Mouse (Mus musculus) liver, embryonic 16.5 days (tissue): ENCODE results near the gene 1700001C02Rik. TPM values are rescaled to one million over a fixed set of nuclear protein-coding genes. Genes with fewer than 3 reads are reported as not detected.

ENCODE experiments used
- ATAC-seq: fragments of 200-750 bp; cut with Nextera tagmentation; 2 replicates; pipeline ENCODE4 v1.8.0; 2017; ENCODE audit warnings: low read depth, mild to moderate bottlenecking, moderate number of reproducible peaks, moderate library complexity
- H3K27ac ChIP-seq: fragments of 300-500 bp; sonication (generic); 2 replicates; pipeline ENCODE4 v1.5.1; 2014; ENCODE audit warnings: mild to moderate bottlenecking, low read length
- H3K27me3 ChIP-seq: fragments of 300-500 bp; sonication (generic); 2 replicates; pipeline ENCODE4 v1.6.1; 2014; ENCODE audit warnings: low read depth, low read length, mixed read lengths; ENCODE audit not compliant: control insufficient read depth, insufficient read depth
- H3K36me3 ChIP-seq: fragments of 300-500 bp; sonication (generic); 2 replicates; pipeline ENCODE4 v1.6.1; 2014; ENCODE audit warnings: mild to moderate bottlenecking; ENCODE audit not compliant: control insufficient read depth, insufficient read depth
- H3K4me1 ChIP-seq: fragments of 300-500 bp; sonication (generic); 2 replicates; pipeline ENCODE4 v1.6.1; 2014; ENCODE audit warnings: low read depth, low read length, mixed read lengths; ENCODE audit not compliant: control insufficient read depth
- H3K4me2 ChIP-seq: fragments of 300-500 bp; sonication (generic); 2 replicates; pipeline ENCODE4 v1.6.1; 2014; ENCODE audit warnings: low read depth, low read length, mixed read lengths
- H3K4me3 ChIP-seq: fragments of 300-500 bp; sonication (generic); 2 replicates; pipeline ENCODE4 v1.5.1; 2014; ENCODE audit warnings: low read depth, mild to moderate bottlenecking, low read length
- H3K9ac ChIP-seq: fragments of 300-500 bp; sonication (generic); 2 replicates; pipeline ENCODE4 v1.6.1; 2014; ENCODE audit warnings: low read depth, low read length
- H3K9me3 ChIP-seq: fragments of 300-500 bp; sonication (generic); replicated peaks from 2 replicates; pipeline ENCODE4 v1.6.1; 2016; ENCODE audit warnings: low read length; ENCODE audit not compliant: control insufficient read depth
- WGBS: fragments of 180-500 bp; shearing (Covaris S2); extraction: QIAGEN DNeasy Blood & Tissue Kit; methylation state at CpG from one replicate; pipeline ENCODE4 v1.1.7; 2014; ENCODE audit not compliant: insufficient replicate concordance; 5-methylcytosine and 5-hydroxymethylcytosine counted together
- polyA plus RNA-seq: library from polyadenylated mRNA; unstranded; fragments of >200 nt; fragmentation: Nextera tagmentation; extraction: Ambion mirVana; gene quantifications from 2 replicates; pipeline ENCODE4 v1.2.1, GENCODE M21; 2015

The 1700001C02Rik gene
- polyA plus RNA-seq, result not detected in 2 replicates

GRCm38 (mm10) chr5:30465861-30466260, at the start of gene 1700001C02Rik:
TSS of gene 1700001C02Rik (plus strand) at chr5:30466047.
- no peak for ATAC-seq
- Histone ChIP-seq H3K9me3 (no peaks in the 10 kb centered on the region), H3K27ac (no peak within 1 kb of the TSS), H3K4me2 (no peak within 1 kb of the TSS), H3K27me3 (peaks cover 18% of the 10 kb centered on the region), H3K36me3 (no peaks in the 10 kb centered on the region), H3K4me3 (no peak within 1 kb of the TSS), H3K4me1 (no peaks in the 10 kb centered on the region), H3K9ac (no peak within 1 kb of the TSS)
- WGBS, result 16% methylated on average over 21 of the region's 21 CpGs

DNA sequence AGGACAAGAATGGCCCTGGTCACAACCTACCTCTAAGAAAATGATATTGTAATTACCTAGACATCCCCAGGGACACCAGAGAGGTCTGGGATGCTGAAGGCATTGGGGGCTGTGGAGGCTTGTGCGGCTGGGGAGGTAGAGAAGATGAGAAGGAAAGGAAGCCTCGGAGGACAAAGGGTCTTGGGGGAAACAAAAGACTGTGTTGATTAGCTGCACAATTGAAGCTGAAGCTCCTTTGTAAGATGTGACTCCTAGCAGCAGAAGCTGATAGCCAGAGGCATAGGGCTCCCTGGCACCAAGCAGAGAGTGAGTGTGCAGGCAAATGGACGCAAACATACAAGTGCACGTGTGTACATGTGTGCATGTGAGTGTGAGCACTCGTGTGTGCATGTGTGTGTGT, 49.2 kb upstream of the 1700001C02Rik start:
- no peak overlapping the region for H3K9ac ChIP-seq
- no peaks in the 10 kb centered on the region for H3K4me1 ChIP-seq
- H3K4me2 ChIP-seq, result no peak overlapping the region
- H3K36me3 ChIP-seq, result no peaks in the 10 kb centered on the region
- H3K27me3 ChIP-seq, result no peaks in the 10 kb centered on the region
- H3K27ac ChIP-seq, result no peak overlapping the region
- ATAC-seq, result no peak
- H3K9me3 ChIP-seq, result no peaks in the 10 kb centered on the region
- no peak overlapping the region for H3K4me3 ChIP-seq
- 54% methylated on average over 5 of the region's 5 CpGs for WGBS

DNA sequence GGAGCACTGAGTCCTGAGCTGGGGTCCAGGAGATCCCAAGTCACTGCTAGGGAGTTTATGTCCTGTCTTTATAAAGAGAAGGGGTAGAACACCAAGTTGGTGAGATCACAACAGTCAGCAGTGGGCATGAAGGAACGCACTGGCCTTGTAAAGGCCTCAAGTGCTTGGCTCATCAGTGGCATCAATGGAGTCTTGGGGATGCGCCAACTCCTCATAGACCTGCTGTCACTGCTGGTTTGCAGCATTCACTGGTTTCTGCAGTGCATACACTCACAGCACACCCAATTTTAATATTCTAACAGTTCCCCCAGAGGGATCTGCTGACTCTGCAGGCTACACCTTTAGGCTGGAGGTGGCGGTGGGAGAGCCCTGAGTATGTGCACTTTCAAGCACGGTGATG, 42.7 kb upstream of the 1700001C02Rik start:
- H3K4me3 ChIP-seq, result no peak overlapping the region
- H3K4me2 ChIP-seq, result no peak overlapping the region
- no peak overlapping the region for H3K9ac ChIP-seq
- 59% methylated on average over 4 of the region's 4 CpGs for WGBS
- no peaks in the 10 kb centered on the region for H3K4me1 ChIP-seq
- H3K36me3 ChIP-seq, result no peaks in the 10 kb centered on the region
- no peaks in the 10 kb centered on the region for H3K27me3 ChIP-seq
- no peak for ATAC-seq
- no peaks in the 10 kb centered on the region for H3K9me3 ChIP-seq
- H3K27ac ChIP-seq, result no peak overlapping the region

DNA sequence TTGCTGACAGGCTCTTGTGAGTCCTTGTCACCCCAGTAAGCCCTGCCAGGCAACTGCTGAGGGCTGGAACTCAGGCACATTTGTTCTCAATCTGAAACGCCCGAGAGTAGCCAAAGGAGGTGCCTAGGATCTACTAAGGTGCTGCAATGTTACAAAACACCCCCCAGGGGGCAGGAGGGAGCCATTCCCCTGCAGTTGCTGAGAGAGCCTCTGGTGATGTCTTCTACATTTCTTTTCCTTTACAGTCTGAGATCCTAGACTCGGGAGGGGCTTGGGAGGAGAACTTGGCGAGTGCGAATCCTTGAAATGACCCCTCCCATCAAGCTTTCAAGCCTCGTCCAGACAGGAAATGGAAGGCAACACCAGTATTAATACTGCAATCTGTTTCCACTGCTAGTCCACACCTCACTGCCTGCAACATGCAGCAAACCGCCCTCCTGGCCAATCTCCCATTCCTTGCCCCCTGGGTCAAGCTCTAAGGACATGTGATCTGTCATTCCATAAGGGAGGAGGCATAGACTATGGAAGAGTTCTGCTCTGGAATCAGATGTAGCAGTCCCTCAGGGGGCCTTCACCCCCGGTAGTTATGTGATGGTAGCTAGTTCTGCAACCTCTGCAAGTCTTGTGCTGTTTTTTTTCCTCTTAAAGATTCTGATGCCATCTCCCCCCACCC, 42.1 kb upstream of the 1700001C02Rik start:
- ATAC-seq, result no peak

GRCm38 (mm10) chr5:30427406-30427805, 38.4 kb upstream of the 1700001C02Rik start:
- no peak for ATAC-seq
- no peak overlapping the region for H3K4me3 ChIP-seq
- no peak overlapping the region for H3K9ac ChIP-seq
- H3K9me3 ChIP-seq, result no peaks in the 10 kb centered on the region
- no peaks in the 10 kb centered on the region for H3K4me1 ChIP-seq
- no peak overlapping the region for H3K27ac ChIP-seq
- no peaks in the 10 kb centered on the region for H3K27me3 ChIP-seq
- no peaks in the 10 kb centered on the region for H3K36me3 ChIP-seq
- 64% methylated on average over 6 of the region's 6 CpGs for WGBS
- H3K4me2 ChIP-seq, result no peak overlapping the region

More for the DNA sequence above, 42.1 kb upstream of the 1700001C02Rik start:
- Histone ChIP-seq H3K4me3 (no peak overlapping the region), H3K27me3 (no peaks in the 10 kb centered on the region), H3K4me2 (no peak overlapping the region), H3K36me3 (no peaks in the 10 kb centered on the region), H3K9ac (no peak overlapping the region), H3K9me3 (no peaks in the 10 kb centered on the region), H3K27ac (no peak overlapping the region), H3K4me1 (no peaks in the 10 kb centered on the region)
- WGBS, result 24% methylated on average over 8 of the region's 8 CpGs

DNA sequence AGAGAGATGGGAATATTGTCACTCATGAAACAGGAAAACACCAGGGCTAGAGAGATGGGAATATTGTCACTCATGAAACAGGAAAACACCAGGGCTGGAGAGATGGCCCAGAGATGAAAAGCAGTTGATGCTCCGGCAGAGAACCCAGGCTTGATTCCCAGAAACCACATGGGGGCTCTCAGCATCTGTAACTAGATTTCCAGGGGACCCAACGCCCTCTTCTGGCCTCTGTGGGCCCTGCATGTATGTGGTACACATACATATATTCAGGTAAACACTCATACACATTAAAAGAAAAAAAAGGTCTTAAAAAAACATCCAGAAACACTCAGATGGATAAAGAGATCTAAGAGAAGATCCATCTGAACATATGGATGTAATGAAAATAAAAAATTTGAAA, 26.9 kb upstream of the 1700001C02Rik start:
- WGBS, result 37% methylated on average over 2 of the region's 2 CpGs
- Histone ChIP-seq H3K4me1 (no peaks in the 10 kb centered on the region), H3K27me3 (no peaks in the 10 kb centered on the region)

GRCm38 (mm10) chr5:30440308-30440906, 25.4 kb upstream of the 1700001C02Rik start:
- Histone ChIP-seq H3K27ac (no peak overlapping the region), H3K4me3 (no peak overlapping the region), H3K9me3 (no peaks in the 10 kb centered on the region), H3K4me2 (no peak overlapping the region), H3K4me1 (no peaks in the 10 kb centered on the region), H3K36me3 (no peaks in the 10 kb centered on the region), H3K27me3 (no peaks in the 10 kb centered on the region), H3K9ac (no peak overlapping the region)
- WGBS, result 63% methylated on average over 8 of the region's 8 CpGs
- no peak for ATAC-seq

More for the DNA sequence above, 26.9 kb upstream of the 1700001C02Rik start:
- ATAC-seq, result no peak
- Histone ChIP-seq H3K4me2 (no peak overlapping the region), H3K4me3 (no peak overlapping the region), H3K9me3 (no peaks in the 10 kb centered on the region), H3K36me3 (no peaks in the 10 kb centered on the region), H3K9ac (no peak overlapping the region), H3K27ac (no peak overlapping the region)

DNA sequence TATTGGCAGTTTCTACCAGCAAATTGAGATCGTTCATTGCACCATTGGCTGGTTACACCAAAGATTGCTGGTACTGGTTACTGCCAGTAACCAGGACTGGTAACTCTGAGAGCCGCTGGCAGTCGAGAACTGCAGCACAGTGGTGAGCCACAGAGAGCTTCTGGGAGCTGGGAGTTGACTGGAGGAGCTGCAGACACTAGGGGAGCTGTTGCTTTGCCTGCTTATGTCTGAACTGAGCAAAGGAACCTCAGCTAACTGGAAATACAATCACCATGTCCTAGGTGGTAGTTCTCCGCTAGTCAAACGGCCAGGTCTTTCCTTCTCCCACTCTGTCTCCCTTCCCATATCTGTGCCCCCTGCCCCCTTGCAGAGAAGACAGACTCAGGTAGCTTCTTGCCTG, 23.7 kb upstream of the 1700001C02Rik start:
- WGBS, result 53% methylated on average over 5 of the region's 5 CpGs

DNA sequence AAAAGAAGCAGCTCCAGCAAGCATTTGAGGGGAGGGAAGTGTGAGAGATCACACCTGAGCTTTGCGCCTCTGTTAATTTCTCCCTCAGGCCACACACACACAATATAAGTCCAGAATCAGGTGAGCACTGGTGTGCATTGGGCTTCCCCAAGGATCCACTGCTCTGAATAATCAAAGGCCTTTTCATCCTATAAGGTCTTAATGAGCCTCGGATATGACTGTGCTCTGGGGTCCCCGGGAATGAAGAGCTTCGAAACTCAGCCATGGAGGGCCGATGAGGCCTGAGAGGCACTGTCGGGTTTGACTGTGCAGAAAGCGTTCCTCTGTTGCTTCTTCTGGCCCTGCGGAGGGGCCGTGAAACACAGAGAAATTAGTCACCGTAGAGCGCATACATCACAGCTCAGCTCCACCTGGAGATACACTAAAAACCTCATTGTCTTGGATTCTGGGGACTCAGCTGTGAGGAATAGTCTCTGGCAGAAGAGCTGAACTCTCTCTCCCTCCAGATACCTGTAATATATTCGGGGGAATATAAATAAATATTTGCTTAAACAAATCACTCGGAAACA, 21.4 kb upstream of the 1700001C02Rik start:
- no peaks in the 10 kb centered on the region for H3K4me1 ChIP-seq
- no peak overlapping the region for H3K9ac ChIP-seq
- no peak overlapping the region for H3K27ac ChIP-seq
- no peak overlapping the region for H3K4me2 ChIP-seq
- no peak for ATAC-seq
- no peak overlapping the region for H3K4me3 ChIP-seq
- H3K9me3 ChIP-seq, result no peaks in the 10 kb centered on the region
- WGBS, result 69% methylated on average over 13 of the region's 13 CpGs
- no peaks in the 10 kb centered on the region for H3K36me3 ChIP-seq
- H3K27me3 ChIP-seq, result no peaks in the 10 kb centered on the region

More for the DNA sequence above, 23.7 kb upstream of the 1700001C02Rik start:
- Histone ChIP-seq H3K9ac (no peak overlapping the region), H3K4me1 (no peaks in the 10 kb centered on the region), H3K36me3 (no peaks in the 10 kb centered on the region), H3K9me3 (no peaks in the 10 kb centered on the region), H3K4me3 (no peak overlapping the region), H3K4me2 (no peak overlapping the region), H3K27me3 (no peaks in the 10 kb centered on the region), H3K27ac (no peak overlapping the region)
- ATAC-seq, result no peak
